Mouse (Mus musculus): ENCODE measurements around the gene Metap1.

- no peak for TF ChIP-seq CTCF (IDR thresholded peaks at IDR 0.05; ENCODE audit: insufficient read depth, low read depth, low read length)
- no peak for TF ChIP-seq POLR2A (IDR thresholded peaks at IDR 0.05; ENCODE audit: insufficient read depth, low read depth, low read length)
These were observed 10.8 kb upstream of the Metap1 start for GRCm38 (mm10) chr3:138499854-138500740.
